Mouse (Mus musculus): ENCODE results near the gene Mars. TPM values are rescaled to one million over a fixed set of nuclear protein-coding genes. Genes with fewer than 3 reads are reported as not detected.

Gene Mars
- polyA plus RNA-seq, 1 experiment from 2014 or later: 132 TPM

DNA sequence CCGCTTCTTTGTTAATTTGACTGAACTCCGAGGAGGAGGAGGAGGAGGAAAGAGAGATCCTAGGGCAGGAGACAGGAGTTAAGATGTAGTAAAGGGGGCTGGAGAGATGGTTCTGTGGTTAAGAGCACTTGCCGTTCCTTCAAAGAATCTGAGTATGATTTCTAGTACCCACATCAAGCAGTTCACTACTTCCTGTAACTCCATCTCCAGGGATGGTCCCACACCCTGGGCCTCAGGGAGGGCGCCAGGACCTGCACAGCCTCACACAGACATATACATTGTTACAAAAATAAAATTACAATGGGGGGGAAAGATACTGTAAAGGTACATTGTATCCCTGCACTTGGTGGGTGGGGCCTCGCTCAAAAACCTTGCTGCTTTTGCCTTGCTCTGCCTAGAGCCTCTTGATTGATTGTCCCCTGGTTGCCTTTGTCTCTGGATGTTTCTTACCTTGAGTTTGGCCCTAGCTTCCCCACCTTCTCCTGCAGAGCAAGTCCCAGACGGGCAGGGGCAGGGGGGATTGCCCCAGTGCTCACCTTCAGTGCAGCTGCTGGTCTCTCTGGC, 26.0 kb upstream of the Mars start:
- 84% methylated on average over 6 of the region's 6 CpGs for WGBS
- Histone ChIP-seq H3K4me2 (no peak overlapping the region), H3K27me3 (ENCODE audit: insufficient read depth, low read length) (peaks cover 15% of the 10 kb centered on the region; the same call in 1 of the 2 replicates), H3K9me3 (ENCODE audit: low read depth, low read length) (no peaks in the 10 kb centered on the region), H3K4me1 (ENCODE audit: insufficient read depth) (no peaks in the 10 kb centered on the region), H3K36me3 (ENCODE audit: insufficient read depth) (peaks cover 41% of the 10 kb centered on the region), H3K27ac (ENCODE audit: low read depth) (no peak overlapping the region), H3K9ac (no peak overlapping the region), H3K4me3 (ENCODE audit: low read depth, low read length) (no peak overlapping the region)
- ATAC-seq (ENCODE audit: insufficient read depth) (no peak), DNase-seq (no peak)
- TF ChIP-seq CTCF (IDR thresholded peaks at IDR 0.05; ENCODE audit: low read depth): no peak

DNA sequence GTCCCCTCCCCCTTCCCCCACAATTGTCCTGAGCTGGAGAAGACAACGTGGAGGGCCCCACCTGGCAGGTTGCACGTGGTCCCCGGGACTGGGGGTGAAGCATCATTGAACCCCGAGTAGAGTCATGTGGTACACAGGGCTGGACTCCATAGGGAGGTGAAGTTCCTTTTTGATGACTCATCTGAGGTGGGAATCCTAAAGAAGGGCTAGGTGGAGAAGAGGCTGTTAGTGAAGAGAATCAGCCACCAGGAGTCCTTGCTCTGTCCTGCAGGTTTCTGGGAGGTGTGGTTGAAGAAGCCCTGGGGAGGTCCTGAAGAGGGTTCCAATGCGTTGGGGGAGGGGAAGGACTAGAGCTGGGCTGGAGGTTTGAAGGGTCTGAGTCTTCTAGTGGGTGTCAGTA, 25.4 kb upstream of the Mars start:
- Histone ChIP-seq H3K4me1 (ENCODE audit: insufficient read depth) (no peaks in the 10 kb centered on the region), H3K4me3 (ENCODE audit: low read depth, low read length) (no peak overlapping the region), H3K9me3 (ENCODE audit: low read depth, low read length) (no peaks in the 10 kb centered on the region), H3K4me2 (no peak overlapping the region), H3K36me3 (ENCODE audit: insufficient read depth) (peaks cover 47% of the 10 kb centered on the region), H3K9ac (no peak overlapping the region), H3K27me3 (ENCODE audit: insufficient read depth, low read length) (peaks cover 15% of the 10 kb centered on the region; the same call in 1 of the 2 replicates), H3K27ac (ENCODE audit: low read depth) (no peak overlapping the region)
- DNase-seq (no peak), ATAC-seq (ENCODE audit: insufficient read depth) (no peak)
- TF ChIP-seq CTCF (IDR thresholded peaks at IDR 0.05; ENCODE audit: low read depth): no peak
- WGBS: 55% methylated on average over 5 of the region's 5 CpGs

DNA sequence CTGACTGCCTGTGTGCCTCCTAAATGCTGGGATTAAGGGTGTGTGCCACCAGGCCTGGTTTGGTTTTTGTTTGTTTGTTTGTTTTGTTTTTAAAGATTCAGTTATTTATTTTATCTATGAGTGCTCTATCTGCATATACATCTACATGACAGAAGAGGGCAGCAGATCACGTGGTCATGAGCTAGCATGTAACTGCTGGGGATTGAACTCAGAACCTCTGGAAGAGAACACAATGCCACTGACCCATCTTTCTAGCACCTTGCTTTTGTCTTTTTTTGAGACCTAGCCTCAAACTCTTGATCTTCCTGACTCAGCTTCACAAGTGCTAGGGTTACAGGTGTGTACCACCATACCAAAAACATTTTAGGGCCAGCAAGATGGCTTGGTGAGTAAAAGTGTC, 23.7 kb upstream of the Mars start:
- H3K36me3 ChIP-seq (ENCODE audit: insufficient read depth): peaks cover 63% of the 10 kb centered on the region
- no peak for ATAC-seq (ENCODE audit: insufficient read depth)
- no peak for DNase-seq
- H3K4me3 ChIP-seq (ENCODE audit: low read depth, low read length): no peak overlapping the region
- H3K4me2 ChIP-seq: no peak overlapping the region
- WGBS: 55% methylated on average over 1 of the region's 1 CpGs
- H3K27me3 ChIP-seq (ENCODE audit: insufficient read depth, low read length): peaks cover 2% of the 10 kb centered on the region; the same call in 1 of the 2 replicates
- no peaks in the 10 kb centered on the region for H3K9me3 ChIP-seq (ENCODE audit: low read depth, low read length)
- no peak for TF ChIP-seq CTCF (IDR thresholded peaks at IDR 0.05; ENCODE audit: low read depth)
- H3K27ac ChIP-seq (ENCODE audit: low read depth): no peak overlapping the region
- no peak overlapping the region for H3K9ac ChIP-seq
- H3K4me1 ChIP-seq (ENCODE audit: insufficient read depth): no peaks in the 10 kb centered on the region

DNA sequence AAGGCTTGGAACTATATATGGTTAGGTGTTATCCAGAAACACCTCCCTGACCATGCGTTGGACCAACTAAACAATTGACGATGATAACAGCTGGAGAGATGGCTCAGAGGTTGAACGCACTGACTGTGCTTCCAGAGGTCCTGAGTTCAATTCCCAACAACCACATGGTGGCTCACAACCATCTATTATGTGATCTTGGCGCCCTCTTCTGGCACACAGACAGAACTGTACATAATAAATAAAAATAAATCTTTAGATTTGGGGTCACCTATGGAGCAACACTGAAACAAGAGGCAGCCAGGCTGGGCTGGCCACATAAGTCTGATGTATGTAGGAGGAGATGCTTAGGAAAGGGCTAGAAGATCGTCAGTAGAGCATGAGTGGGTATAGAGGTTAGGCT, 21.6 kb upstream of the Mars start:
- H3K4me1 ChIP-seq (ENCODE audit: insufficient read depth): no peaks in the 10 kb centered on the region
- TF ChIP-seq CTCF (IDR thresholded peaks at IDR 0.05; ENCODE audit: low read depth): peak; percentile 45
- no peak overlapping the region for H3K9ac ChIP-seq
- 66% methylated on average over 5 of the region's 5 CpGs for WGBS
- no peak overlapping the region for H3K4me3 ChIP-seq (ENCODE audit: low read depth, low read length)
- ATAC-seq (ENCODE audit: insufficient read depth) (no peak), DNase-seq (peak; percentile 45)
- no peak overlapping the region for H3K4me2 ChIP-seq
- peaks cover 69% of the 10 kb centered on the region for H3K36me3 ChIP-seq (ENCODE audit: insufficient read depth)
- H3K9me3 ChIP-seq (ENCODE audit: low read depth, low read length): no peaks in the 10 kb centered on the region
- H3K27me3 ChIP-seq (ENCODE audit: insufficient read depth, low read length): peaks cover 11% of the 10 kb centered on the region
- H3K27ac ChIP-seq (ENCODE audit: low read depth): no peak overlapping the region

DNA sequence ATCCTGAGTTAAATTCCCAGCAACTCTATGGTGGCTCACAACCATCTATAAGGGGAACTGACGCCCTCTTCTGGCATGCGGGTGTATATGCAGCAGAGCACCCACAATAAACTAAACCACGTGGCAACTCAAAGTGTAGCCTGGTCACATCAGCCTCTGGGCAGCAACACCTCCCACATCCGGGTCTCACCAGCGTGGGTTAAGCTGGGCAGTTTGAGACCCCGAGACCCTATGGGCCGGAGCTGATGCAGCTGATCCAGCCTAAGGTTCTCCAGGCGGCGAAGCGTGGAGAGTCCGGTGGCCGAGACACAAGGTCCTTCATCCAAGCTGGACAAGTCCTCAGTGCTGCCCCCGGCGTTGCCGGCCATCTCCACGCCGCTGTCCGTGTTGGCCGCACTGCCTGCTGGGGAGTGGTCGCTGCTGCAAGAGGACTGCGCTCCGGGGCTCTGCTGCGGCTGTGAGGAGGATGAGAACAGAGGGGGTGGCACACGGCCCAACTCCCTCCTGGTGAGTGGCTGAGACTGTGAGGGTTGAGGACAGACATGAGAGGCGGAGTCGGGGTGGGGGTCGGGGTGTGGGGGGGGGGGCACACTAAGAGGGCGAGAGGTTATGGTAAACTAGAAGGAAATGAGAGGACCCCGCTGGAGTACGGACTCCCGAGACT, 20.8 kb upstream of the Mars start:
- no peak for ATAC-seq (ENCODE audit: insufficient read depth)
- peak; percentile 43 for TF ChIP-seq CTCF (IDR thresholded peaks at IDR 0.05; ENCODE audit: low read depth)
- 47% methylated on average over 31 of the region's 31 CpGs for WGBS
- H3K4me1 ChIP-seq (ENCODE audit: insufficient read depth): no peaks in the 10 kb centered on the region
- no peak overlapping the region for H3K9ac ChIP-seq
- peak; percentile 36 for DNase-seq
- H3K27me3 ChIP-seq (ENCODE audit: insufficient read depth, low read length): peaks cover 19% of the 10 kb centered on the region
- 0 out of 2 replicates have a peak overlapping the region, but pooled peaks have one; percentile 20 for H3K4me2 ChIP-seq
- peaks cover 61% of the 10 kb centered on the region for H3K36me3 ChIP-seq (ENCODE audit: insufficient read depth)
- H3K4me3 ChIP-seq (ENCODE audit: low read depth, low read length): no peak overlapping the region
- H3K9me3 ChIP-seq (ENCODE audit: low read depth, low read length): 0 out of 2 replicates have a peak, but pooled peaks cover 2% of the 10 kb centered on the region
- H3K27ac ChIP-seq (ENCODE audit: low read depth): no peak overlapping the region

DNA sequence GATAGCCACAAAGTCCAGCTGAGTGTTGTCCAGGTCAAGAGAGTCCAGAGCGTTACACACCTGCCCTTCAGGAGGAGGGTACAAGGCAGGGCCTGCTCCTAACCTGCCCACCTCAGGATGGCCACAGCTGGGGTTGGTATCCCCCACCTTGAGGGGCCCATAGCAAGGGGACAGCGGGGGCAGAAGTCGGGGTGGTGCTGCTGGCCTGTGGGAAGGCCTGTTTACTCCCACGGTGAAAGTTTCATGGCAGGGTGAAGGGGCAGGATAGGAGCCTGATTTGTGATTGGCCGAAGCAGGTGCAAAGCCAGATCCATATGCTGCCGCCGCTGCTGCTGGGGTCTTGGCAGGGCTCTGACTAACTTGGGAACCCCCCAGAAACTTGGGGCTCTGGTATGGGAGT, 18.6 kb upstream of the Mars start:
- peaks cover 5% of the 10 kb centered on the region; the same call in 1 of the 2 replicates for H3K4me1 ChIP-seq (ENCODE audit: insufficient read depth)
- no peak overlapping the region for H3K9ac ChIP-seq
- TF ChIP-seq CTCF (IDR thresholded peaks at IDR 0.05; ENCODE audit: low read depth): no peak
- 72% methylated on average over 7 of the region's 7 CpGs for WGBS
- ATAC-seq (ENCODE audit: insufficient read depth): no peak
- no peak overlapping the region for H3K4me3 ChIP-seq (ENCODE audit: low read depth, low read length)
- no peak overlapping the region for H3K27ac ChIP-seq (ENCODE audit: low read depth)
- H3K27me3 ChIP-seq (ENCODE audit: insufficient read depth, low read length): peaks cover 40% of the 10 kb centered on the region
- DNase-seq: no peak
- 0 out of 2 replicates have a peak, but pooled peaks cover 5% of the 10 kb centered on the region for H3K9me3 ChIP-seq (ENCODE audit: low read depth, low read length)
- no peak overlapping the region for H3K4me2 ChIP-seq
- peaks cover 47% of the 10 kb centered on the region for H3K36me3 ChIP-seq (ENCODE audit: insufficient read depth)

DNA sequence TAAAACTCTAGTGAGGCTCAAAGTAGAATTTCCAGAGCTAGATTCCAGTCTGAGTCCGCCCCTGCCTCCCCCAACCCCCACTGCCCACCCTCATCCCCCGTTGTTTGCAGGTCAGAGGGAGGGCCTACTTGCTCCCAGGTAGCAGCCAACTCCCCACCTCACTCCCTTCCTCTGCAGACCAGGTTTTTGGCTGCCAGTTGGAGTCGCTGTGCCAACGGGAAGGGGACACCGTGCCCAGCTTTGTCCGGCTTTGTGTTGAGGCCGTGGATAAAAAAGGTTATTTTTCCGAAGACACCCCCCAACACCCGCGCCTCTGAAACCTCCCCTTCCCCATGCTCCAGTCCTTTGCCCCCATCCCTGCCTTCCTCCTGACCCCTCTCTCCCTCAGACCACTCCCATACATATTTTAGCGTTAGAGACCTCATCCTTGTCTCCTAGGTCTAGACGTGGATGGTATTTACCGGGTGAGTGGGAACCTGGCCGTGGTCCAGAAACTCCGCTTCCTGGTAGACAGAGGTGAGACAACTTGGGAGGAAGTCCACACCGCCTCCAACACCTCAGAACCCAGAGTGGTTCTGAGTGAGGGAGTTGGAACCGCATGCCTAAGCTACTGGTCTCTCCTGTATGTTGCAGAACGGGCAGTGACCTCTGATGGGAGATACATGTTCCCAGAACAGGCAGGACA, 16.0 kb upstream of the Mars start:
- H3K4me1 ChIP-seq (ENCODE audit: insufficient read depth): peaks cover 5% of the 10 kb centered on the region; the same call in 1 of the 2 replicates
- no peak for ATAC-seq (ENCODE audit: insufficient read depth)
- H3K9ac ChIP-seq: no peak overlapping the region
- peaks cover 52% of the 10 kb centered on the region for H3K27me3 ChIP-seq (ENCODE audit: insufficient read depth, low read length)
- no peak overlapping the region for H3K27ac ChIP-seq (ENCODE audit: low read depth)
- 46% methylated on average over 18 of the region's 18 CpGs for WGBS
- no peak overlapping the region for H3K4me2 ChIP-seq
- H3K4me3 ChIP-seq (ENCODE audit: low read depth, low read length): no peak overlapping the region
- TF ChIP-seq CTCF (IDR thresholded peaks at IDR 0.05; ENCODE audit: low read depth): no peak
- H3K36me3 ChIP-seq (ENCODE audit: insufficient read depth): peaks cover 30% of the 10 kb centered on the region; the same call in 1 of the 2 replicates
- H3K9me3 ChIP-seq (ENCODE audit: low read depth, low read length): 0 out of 2 replicates have a peak, but pooled peaks cover 5% of the 10 kb centered on the region
- no peak for DNase-seq
